Mouse (Mus musculus): ENCODE results near the gene Cfap65. TPM values are rescaled to one million over a fixed set of nuclear protein-coding genes. Genes with fewer than 3 reads are reported as not detected.

The Cfap65 gene
- total RNA-seq, 1 experiment from 2014 or later: not detected

GRCm38 (mm10) chr1:74891513-74891912 is 43.9 kb downstream of the Cfap65 start:
- ATAC-seq (ENCODE audit: extremely low read depth, insufficient number of reproducible peaks, low FRiP score, poor library complexity, severe bottlenecking): no peak

GRCm38 (mm10) chr1:74885369-74886042 is 49.9 kb downstream of the Cfap65 start, which contains the start of gene Fev:
Fev (minus strand) TSS chr1:74885419.
- no peak for ATAC-seq (ENCODE audit: extremely low read depth, insufficient number of reproducible peaks, low FRiP score, poor library complexity, severe bottlenecking)

- ATAC-seq (ENCODE audit: extremely low read depth, insufficient number of reproducible peaks, low FRiP score, poor library complexity, severe bottlenecking): no peak
Measured at GRCm38 (mm10) chr1:74884196-74885141, 50.9 kb downstream of the Cfap65 start.

GRCm38 (mm10) chr1:74883441-74883840 is 52.0 kb downstream of the Cfap65 start:
- no peak for ATAC-seq (ENCODE audit: extremely low read depth, insufficient number of reproducible peaks, low FRiP score, poor library complexity, severe bottlenecking)

GRCm38 (mm10) chr1:74882828-74883227 is 52.6 kb downstream of the Cfap65 start:
- no peak for ATAC-seq (ENCODE audit: extremely low read depth, insufficient number of reproducible peaks, low FRiP score, poor library complexity, severe bottlenecking)

- no peak for ATAC-seq (ENCODE audit: extremely low read depth, insufficient number of reproducible peaks, low FRiP score, poor library complexity, severe bottlenecking)
Measured at GRCm38 (mm10) chr1:74882055-74882734, 53.2 kb downstream of the Cfap65 start.

GRCm38 (mm10) chr1:74880785-74881360 is 54.5 kb downstream of the Cfap65 start:
- ATAC-seq (ENCODE audit: extremely low read depth, insufficient number of reproducible peaks, low FRiP score, poor library complexity, severe bottlenecking): no peak

- no peak for ATAC-seq (ENCODE audit: extremely low read depth, insufficient number of reproducible peaks, low FRiP score, poor library complexity, severe bottlenecking)
Measured at GRCm38 (mm10) chr1:74877199-74877598, 58.2 kb downstream of the Cfap65 start.

- ATAC-seq (ENCODE audit: extremely low read depth, insufficient number of reproducible peaks, low FRiP score, poor library complexity, severe bottlenecking): no peak
Measured at GRCm38 (mm10) chr1:74872218-74872617, 63.2 kb downstream of the Cfap65 start.

- no peak for ATAC-seq (ENCODE audit: extremely low read depth, insufficient number of reproducible peaks, low FRiP score, poor library complexity, severe bottlenecking)
Measured at GRCm38 (mm10) chr1:74861783-74862182, 73.6 kb downstream of the Cfap65 start.

GRCm38 (mm10) chr1:74859223-74859984 is 76.0 kb downstream of the Cfap65 start:
- no peak for ATAC-seq (ENCODE audit: extremely low read depth, insufficient number of reproducible peaks, low FRiP score, poor library complexity, severe bottlenecking)

GRCm38 (mm10) chr1:74858805-74859204 is 76.6 kb downstream of the Cfap65 start:
- no peak for ATAC-seq (ENCODE audit: extremely low read depth, insufficient number of reproducible peaks, low FRiP score, poor library complexity, severe bottlenecking)

- no peak for ATAC-seq (ENCODE audit: extremely low read depth, insufficient number of reproducible peaks, low FRiP score, poor library complexity, severe bottlenecking)
Measured at GRCm38 (mm10) chr1:74858171-74858719, 77.2 kb downstream of the Cfap65 start.

GRCm38 (mm10) chr1:74857677-74858076 is 77.7 kb downstream of the Cfap65 start:
- ATAC-seq (ENCODE audit: extremely low read depth, insufficient number of reproducible peaks, low FRiP score, poor library complexity, severe bottlenecking): no peak

GRCm38 (mm10) chr1:74857201-74857600 is 78.2 kb downstream of the Cfap65 start:
- no peak for ATAC-seq (ENCODE audit: extremely low read depth, insufficient number of reproducible peaks, low FRiP score, poor library complexity, severe bottlenecking)

GRCm38 (mm10) chr1:74856791-74857190 is 78.6 kb downstream of the Cfap65 start:
- ATAC-seq (ENCODE audit: extremely low read depth, insufficient number of reproducible peaks, low FRiP score, poor library complexity, severe bottlenecking): no peak

- no peak for ATAC-seq (ENCODE audit: extremely low read depth, insufficient number of reproducible peaks, low FRiP score, poor library complexity, severe bottlenecking)
Measured at GRCm38 (mm10) chr1:74856439-74856720, 79.0 kb downstream of the Cfap65 start.

GRCm38 (mm10) chr1:74855651-74856438 is 79.6 kb downstream of the Cfap65 start:
- ATAC-seq (ENCODE audit: extremely low read depth, insufficient number of reproducible peaks, low FRiP score, poor library complexity, severe bottlenecking): no peak
